Mouse (Mus musculus): Measurements from ENCODE around the gene Snx6.
A peak's percentile ranks its signal among the peaks of the same experiment; 100 is the strongest.
"Not testable (repeated sequence)": the region's sequence is repeated elsewhere in the genome, so short reads cannot be mapped to it uniquely, and the experiment has no call there.

Gene Snx6

GRCm38 (mm10) chr12:54803531-54803930 lies 8.0 kb upstream of the Snx6 start:
- DNase-seq (ENCODE audit: low spot score in 2 of 2), result no peak

- no peak for DNase-seq (ENCODE audit: low spot score in 2 of 2)
Measured at GRCm38 (mm10) chr12:54796516-54797195, 1.2 kb upstream of the Snx6 start.

- no peak for DNase-seq (ENCODE audit: low spot score in 2 of 2)
Measured at GRCm38 (mm10) chr12:54794392-54794791, 1.1 kb downstream of the Snx6 start.

GRCm38 (mm10) chr12:54791465-54791864 lies 4.0 kb downstream of the Snx6 start:
- no peak for DNase-seq (ENCODE audit: low spot score in 2 of 2)

GRCm38 (mm10) chr12:54789346-54790143 lies 6.0 kb downstream of the Snx6 start:
- no peak for DNase-seq (ENCODE audit: low spot score in 2 of 2)

GRCm38 (mm10) chr12:54763624-54764023 lies 31.9 kb downstream of the Snx6 start:
- DNase-seq (ENCODE audit: low spot score in 2 of 2), result no peak

GRCm38 (mm10) chr12:54760676-54761075 lies 34.8 kb downstream of the Snx6 start:
- no peak for DNase-seq (ENCODE audit: low spot score in 2 of 2)

- DNase-seq (ENCODE audit: low spot score in 2 of 2), result no peak
Measured at GRCm38 (mm10) chr12:54758846-54759245, 36.7 kb downstream of the Snx6 start.

- DNase-seq (ENCODE audit: low spot score in 2 of 2), result peak in 1 of 2 experiments; percentile 53
Measured at GRCm38 (mm10) chr12:54748647-54749046, 46.9 kb downstream of the Snx6 start.

- peak in 1 of 2 experiments; percentile 64 for DNase-seq (ENCODE audit: low spot score in 2 of 2)
Measured at GRCm38 (mm10) chr12:54738661-54739243, 56.8 kb downstream of the Snx6 start.

- DNase-seq (ENCODE audit: low spot score in 2 of 2), result not testable (repeated sequence)
Measured at GRCm38 (mm10) chr12:54737891-54738660, 57.4 kb downstream of the Snx6 start.

GRCm38 (mm10) chr12:54734307-54735131 lies 61.0 kb downstream of the Snx6 start:
- DNase-seq (ENCODE audit: low spot score in 2 of 2), result peak; percentile 43 to 75

GRCm38 (mm10) chr12:54729140-54730059 lies 66.1 kb downstream of the Snx6 start:
- not testable (repeated sequence) for DNase-seq (ENCODE audit: low spot score in 2 of 2)

- not testable (repeated sequence) for DNase-seq (ENCODE audit: low spot score in 2 of 2)
Measured at GRCm38 (mm10) chr12:54718871-54719786, 76.4 kb downstream of the Snx6 start.

GRCm38 (mm10) chr12:54717516-54717915 lies 78.0 kb downstream of the Snx6 start:
- DNase-seq (ENCODE audit: low spot score in 2 of 2), result peak in 1 of 2 experiments; percentile 56

GRCm38 (mm10) chr12:54713822-54714626 lies 81.5 kb downstream of the Snx6 start:
- peak; percentile 52 to 77 for DNase-seq (ENCODE audit: low spot score in 2 of 2)

GRCm38 (mm10) chr12:54710494-54710879 lies 85.0 kb downstream of the Snx6 start:
- peak; percentile 67 to 70 for DNase-seq (ENCODE audit: low spot score in 2 of 2)
